Mouse (Mus musculus): ENCODE data around the gene 9130019O22Rik. TPM values are rescaled to one million over a fixed set of nuclear protein-coding genes. Genes with fewer than 3 reads are reported as not detected.
"Not testable (repeated sequence)": the region's sequence is repeated elsewhere in the genome, so short reads cannot be mapped to it uniquely, and the experiment has no call there.

The 9130019O22Rik gene
- polyA plus RNA-seq, 1 experiment, result 3.2 TPM

DNA sequence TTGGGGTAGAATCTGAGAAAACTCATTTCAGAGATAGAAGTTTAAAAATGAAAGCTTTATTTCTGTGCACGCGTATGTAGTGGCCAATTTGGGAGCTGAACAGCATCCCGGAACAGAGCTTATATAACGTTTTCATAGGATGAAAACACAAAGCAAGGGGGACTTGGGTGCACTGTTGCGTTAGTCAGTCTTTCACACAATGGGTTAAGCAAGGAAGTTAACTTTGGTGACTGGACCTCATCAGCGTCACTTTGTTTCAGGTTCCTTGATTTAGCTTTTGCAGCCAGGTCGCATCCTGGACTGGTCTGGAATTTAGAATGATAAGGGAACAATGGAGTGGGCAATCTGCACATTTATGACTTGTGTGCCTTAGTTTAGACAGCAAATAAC, 7.0 kb upstream of the 9130019O22Rik start:
- DNase-seq (ENCODE audit: low read depth in 1 of 2, low spot score in 2 of 2), result no peak
- Histone ChIP-seq H3K4me3 (ENCODE audit: extremely low read depth, insufficient read depth, insufficient read length) (peak overlapping the region; percentile 71), H3K27me3 (ENCODE audit: control insufficient read depth, insufficient read depth, low read length) (no peaks in the 10 kb centered on the region), H3K27ac (ENCODE audit: insufficient read depth, low read length) (peak overlapping the region; percentile 60), H3K4me1 (ENCODE audit: control insufficient read depth, insufficient read depth, insufficient read length) (peaks cover 6% of the 10 kb centered on the region; the same call in 1 of the 2 replicates), H3K36me3 (ENCODE audit: control insufficient read depth, insufficient read depth, low read length) (0 out of 2 replicates have a peak, but pooled peaks cover 2% of the 10 kb centered on the region)
- TF ChIP-seq CTCF (IDR thresholded peaks at IDR 0.05; ENCODE audit: extremely low read depth, insufficient read depth, insufficient read length, insufficient replicate concordance) (no peak), POLR2A (IDR thresholded peaks at IDR 0.05; ENCODE audit: low read depth, low read length) (no peak)
- whole genome bisulfite sequencing, result 2% methylated on average over 7 of the region's 7 CpGs

DNA sequence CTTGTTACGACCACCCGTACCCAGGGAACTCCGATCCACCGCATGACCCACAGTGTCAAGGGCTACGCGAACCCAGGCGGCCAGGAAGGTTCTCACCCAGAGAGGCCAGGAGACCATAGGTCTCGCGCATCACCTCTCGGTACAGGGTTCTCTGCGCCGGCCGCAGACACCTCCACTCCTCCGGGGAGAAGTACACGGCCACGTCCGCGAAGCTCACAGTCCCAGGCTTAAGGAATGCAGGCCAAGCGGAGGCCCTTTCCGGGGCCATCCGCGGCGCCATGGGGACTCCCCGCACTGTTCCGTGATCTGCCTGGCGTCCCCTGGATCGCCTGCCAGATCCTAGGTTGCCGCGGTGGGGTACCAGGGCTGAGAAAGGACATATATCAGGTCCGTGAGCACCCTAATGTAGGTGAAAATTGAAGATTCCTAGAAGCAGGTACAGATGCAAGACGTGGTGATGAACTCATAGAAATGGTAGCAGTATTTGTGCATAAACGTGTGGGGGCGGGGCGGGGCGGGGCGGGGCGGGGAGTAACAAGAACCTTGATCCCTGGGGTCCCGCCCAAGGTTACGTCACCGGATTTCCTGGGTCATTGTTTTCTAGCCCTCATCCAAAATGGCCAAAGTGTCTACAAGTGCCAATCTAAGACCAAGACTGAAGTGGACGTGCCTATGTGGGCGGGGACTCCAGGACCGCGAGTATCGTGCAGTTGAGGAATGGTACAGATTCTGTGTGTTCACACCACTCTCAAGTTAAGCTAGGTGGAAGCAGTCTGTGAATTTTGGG, 6.4 kb upstream of the 9130019O22Rik start, which contains the start of gene E430018J23Rik:
E430018J23Rik (minus strand) TSS at position 473 of the 787 bp plus-strand sequence.
- peak; percentile 93 to 97 for DNase-seq (ENCODE audit: low read depth in 1 of 2, low spot score in 2 of 2)
- 0 out of 2 replicates have a peak, but pooled peaks cover 2% of the 10 kb centered on the region for H3K36me3 ChIP-seq (ENCODE audit: control insufficient read depth, insufficient read depth, low read length)
- no peaks in the 10 kb centered on the region for H3K27me3 ChIP-seq (ENCODE audit: control insufficient read depth, insufficient read depth, low read length)
- peak within 1 kb of the TSS; percentile 95 for H3K27ac ChIP-seq (ENCODE audit: insufficient read depth, low read length)
- TF ChIP-seq CTCF (IDR thresholded peaks at IDR 0.05; ENCODE audit: extremely low read depth, insufficient read depth, insufficient read length, insufficient replicate concordance) (no peak), POLR2A (IDR thresholded peaks at IDR 0.05; ENCODE audit: low read depth, low read length) (peak; percentile 53)
- H3K4me3 ChIP-seq (ENCODE audit: extremely low read depth, insufficient read depth, insufficient read length), result peak within 1 kb of the TSS; percentile 96
- H3K4me1 ChIP-seq (ENCODE audit: control insufficient read depth, insufficient read depth, insufficient read length), result peaks cover 6% of the 10 kb centered on the region; the same call in 1 of the 2 replicates
- WGBS, result under 1% methylated on average over 45 of the region's 45 CpGs

DNA sequence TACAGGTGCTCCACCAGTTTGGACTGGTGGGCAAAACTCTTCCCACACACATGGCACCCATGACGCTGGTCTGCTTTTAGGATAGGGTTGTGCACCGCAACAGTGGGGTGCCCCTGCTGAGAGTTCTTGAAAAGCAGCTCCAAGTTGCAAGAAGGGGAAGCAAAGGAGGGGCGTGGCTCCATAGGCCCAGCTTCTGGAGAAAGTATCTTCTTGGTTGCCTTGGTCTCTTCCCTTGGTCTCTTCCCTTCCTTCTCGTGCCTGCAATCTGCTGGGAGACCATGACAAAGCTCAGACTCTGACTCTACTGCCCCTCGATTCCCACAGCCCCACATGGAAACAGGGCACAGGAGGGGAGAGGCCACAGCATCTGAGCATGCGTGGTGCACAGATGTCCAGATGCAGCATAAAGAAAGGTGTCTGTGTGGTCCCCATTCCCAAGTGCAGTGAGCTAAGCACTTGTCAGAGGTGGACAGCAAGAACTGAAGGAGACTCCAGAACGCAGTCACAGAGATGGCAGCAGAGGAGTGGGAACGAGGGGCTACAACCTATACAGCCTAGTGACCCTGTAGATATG, 5.4 kb upstream of the 9130019O22Rik start:
- TF ChIP-seq POLR2A (IDR thresholded peaks at IDR 0.05; ENCODE audit: low read depth, low read length) (no peak), CTCF (IDR thresholded peaks at IDR 0.05; ENCODE audit: extremely low read depth, insufficient read depth, insufficient read length, insufficient replicate concordance) (no peak)
- 0 out of 2 replicates have a peak, but pooled peaks cover 2% of the 10 kb centered on the region for H3K36me3 ChIP-seq (ENCODE audit: control insufficient read depth, insufficient read depth, low read length)
- H3K27ac ChIP-seq (ENCODE audit: insufficient read depth, low read length), result no peak overlapping the region
- 78% methylated on average over 8 of the region's 8 CpGs for WGBS
- no peak for DNase-seq (ENCODE audit: low read depth in 1 of 2, low spot score in 2 of 2)
- no peak overlapping the region for H3K4me3 ChIP-seq (ENCODE audit: extremely low read depth, insufficient read depth, insufficient read length)
- no peaks in the 10 kb centered on the region for H3K27me3 ChIP-seq (ENCODE audit: control insufficient read depth, insufficient read depth, low read length)
- H3K4me1 ChIP-seq (ENCODE audit: control insufficient read depth, insufficient read depth, insufficient read length), result peaks cover 6% of the 10 kb centered on the region; the same call in 1 of the 2 replicates

DNA sequence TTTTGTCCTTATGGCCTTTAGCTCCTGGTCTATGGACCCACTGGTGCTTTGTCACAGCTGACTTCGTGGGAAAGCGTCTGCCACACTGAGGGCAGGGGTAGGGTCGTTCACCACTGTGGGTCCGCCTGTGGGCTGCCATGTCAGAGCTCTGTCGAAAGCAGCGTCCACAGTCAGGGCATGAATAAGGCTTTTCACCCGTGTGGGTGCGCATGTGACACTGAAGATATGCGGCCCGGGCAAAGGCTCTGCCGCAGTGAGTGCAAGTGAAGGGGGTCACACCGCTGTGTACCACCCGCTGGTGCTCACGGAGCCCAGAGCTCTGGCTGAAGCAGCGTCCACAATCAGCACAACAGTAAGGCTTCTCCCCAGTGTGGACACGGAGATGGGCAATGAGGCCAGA, 4.6 kb upstream of the 9130019O22Rik start:
- Histone ChIP-seq H3K4me1 (ENCODE audit: control insufficient read depth, insufficient read depth, insufficient read length) (peaks cover 6% of the 10 kb centered on the region; the same call in 1 of the 2 replicates), H3K27ac (ENCODE audit: insufficient read depth, low read length) (no peak overlapping the region), H3K4me3 (ENCODE audit: extremely low read depth, insufficient read depth, insufficient read length) (no peak overlapping the region), H3K36me3 (ENCODE audit: control insufficient read depth, insufficient read depth, low read length) (0 out of 2 replicates have a peak, but pooled peaks cover 2% of the 10 kb centered on the region), H3K27me3 (ENCODE audit: control insufficient read depth, insufficient read depth, low read length) (no peaks in the 10 kb centered on the region)
- TF ChIP-seq POLR2A (IDR thresholded peaks at IDR 0.05; ENCODE audit: low read depth, low read length) (no peak), CTCF (IDR thresholded peaks at IDR 0.05; ENCODE audit: extremely low read depth, insufficient read depth, insufficient read length, insufficient replicate concordance) (no peak)
- no peak for DNase-seq (ENCODE audit: low read depth in 1 of 2, low spot score in 2 of 2)
- WGBS, result 94% methylated on average over 16 of the region's 16 CpGs

DNA sequence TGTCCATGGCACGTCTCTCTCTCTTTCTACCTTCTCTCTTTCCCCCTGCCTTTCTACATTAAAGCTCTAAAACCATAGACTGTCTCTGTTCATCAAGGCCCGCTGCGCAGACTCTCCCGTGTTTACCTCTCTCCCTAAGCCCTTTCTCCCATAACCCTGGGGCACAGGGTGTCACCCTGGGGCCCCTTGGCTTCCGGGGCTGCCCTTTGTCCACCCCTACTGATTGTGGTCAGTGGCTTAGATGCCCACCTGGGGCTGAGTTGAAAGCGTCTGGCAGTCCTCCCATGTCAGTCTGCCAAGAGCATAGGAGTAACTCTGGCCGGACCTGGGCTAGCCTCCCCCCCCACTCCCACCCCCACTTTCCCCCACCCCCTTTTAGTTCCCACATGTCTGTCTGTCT, 3.3 kb upstream of the 9130019O22Rik start:
- 0 out of 2 replicates have a peak, but pooled peaks cover 2% of the 10 kb centered on the region for H3K36me3 ChIP-seq (ENCODE audit: control insufficient read depth, insufficient read depth, low read length)
- WGBS, result 89% methylated on average over 7 of the region's 7 CpGs

DNA sequence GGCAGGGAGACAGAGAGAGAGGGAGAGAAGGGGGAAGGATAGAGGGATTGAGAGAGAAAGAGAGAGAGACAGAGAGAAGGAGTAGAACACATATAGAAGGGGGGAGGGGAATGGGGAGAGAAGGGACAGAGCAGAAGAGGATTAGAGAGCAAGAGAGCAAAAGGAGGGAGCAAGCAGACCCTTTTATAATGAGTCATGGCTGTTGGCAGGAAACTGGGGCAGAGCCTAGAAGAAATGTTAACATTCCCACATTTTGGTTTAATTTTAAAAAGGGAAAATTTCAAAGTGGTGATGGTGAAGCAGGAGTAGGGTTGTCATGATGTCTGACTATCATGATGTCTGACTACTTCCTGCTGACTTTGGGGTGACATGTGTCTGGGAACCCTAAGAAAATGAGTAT, 1.2 kb upstream of the 9130019O22Rik start:
- not testable (repeated sequence) for H3K36me3 ChIP-seq (ENCODE audit: control insufficient read depth, insufficient read depth, low read length); DNase-seq (ENCODE audit: low read depth in 1 of 2, low spot score in 2 of 2); H3K4me3 ChIP-seq (ENCODE audit: extremely low read depth, insufficient read depth, insufficient read length); H3K4me1 ChIP-seq (ENCODE audit: control insufficient read depth, insufficient read depth, insufficient read length); H3K27me3 ChIP-seq (ENCODE audit: control insufficient read depth, insufficient read depth, low read length); H3K27ac ChIP-seq (ENCODE audit: insufficient read depth, low read length)

More for the DNA sequence above, 3.3 kb upstream of the 9130019O22Rik start:
- Histone ChIP-seq H3K27ac (ENCODE audit: insufficient read depth, low read length) (no peak overlapping the region), H3K4me3 (ENCODE audit: extremely low read depth, insufficient read depth, insufficient read length) (no peak overlapping the region), H3K27me3 (ENCODE audit: control insufficient read depth, insufficient read depth, low read length) (no peaks in the 10 kb centered on the region), H3K4me1 (ENCODE audit: control insufficient read depth, insufficient read depth, insufficient read length) (peaks cover 6% of the 10 kb centered on the region; the same call in 1 of the 2 replicates)
- no peak for DNase-seq (ENCODE audit: low read depth in 1 of 2, low spot score in 2 of 2)
- TF ChIP-seq CTCF (IDR thresholded peaks at IDR 0.05; ENCODE audit: extremely low read depth, insufficient read depth, insufficient read length, insufficient replicate concordance) (no peak), POLR2A (IDR thresholded peaks at IDR 0.05; ENCODE audit: low read depth, low read length) (no peak)

DNA sequence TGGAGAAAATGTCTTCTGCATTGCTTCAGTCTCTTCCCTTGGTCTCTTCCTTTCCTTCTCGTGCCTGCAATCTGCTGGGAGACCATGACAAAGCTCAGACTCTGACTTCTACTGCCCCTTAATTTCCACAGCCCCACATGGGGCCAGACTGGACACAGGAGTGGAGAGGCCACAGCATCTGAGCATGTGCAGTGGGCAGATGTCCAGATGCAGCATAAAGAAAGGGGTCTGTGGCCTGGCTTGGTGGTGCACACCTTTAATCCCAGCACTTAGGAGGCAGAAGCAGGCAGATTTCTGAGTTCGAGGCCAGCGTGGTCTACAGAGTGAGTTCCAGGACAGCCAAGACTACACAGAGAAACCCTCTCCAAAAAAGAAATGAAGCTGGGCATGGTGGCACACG, 1.4 kb downstream of the 9130019O22Rik start:
- WGBS, result 96% methylated on average over 4 of the region's 4 CpGs
- DNase-seq (ENCODE audit: low read depth in 1 of 2, low spot score in 2 of 2); H3K36me3 ChIP-seq (ENCODE audit: control insufficient read depth, insufficient read depth, low read length); H3K27me3 ChIP-seq (ENCODE audit: control insufficient read depth, insufficient read depth, low read length); H3K4me1 ChIP-seq (ENCODE audit: control insufficient read depth, insufficient read depth, insufficient read length); H3K27ac ChIP-seq (ENCODE audit: insufficient read depth, low read length); H3K4me3 ChIP-seq (ENCODE audit: extremely low read depth, insufficient read depth, insufficient read length): not testable (repeated sequence)

All from spleen, adult 2 months (tissue).